Mouse (Mus musculus) heart, embryonic 12.5 days (tissue): Measurements from ENCODE around the gene Wasf3. TPM values are rescaled to one million over a fixed set of nuclear protein-coding genes. Genes with fewer than 3 reads are reported as not detected.

Experiments
- ATAC-seq: fragments of 200-750 bp; cut with Nextera tagmentation; 2 replicates; pipeline ENCODE4 v1.8.0; 2017; ENCODE audit warnings: moderate TSS enrichment, moderate library complexity; ENCODE audit not compliant: insufficient number of reproducible peaks, low FRiP score
- H3K27ac ChIP-seq: fragments of 300-500 bp; sonication (generic); 2 replicates; pipeline ENCODE4 v1.5.1; 2016; ENCODE audit warnings: mild to moderate bottlenecking, moderate library complexity; ENCODE audit not compliant: poor library complexity, severe bottlenecking
- H3K27me3 ChIP-seq: fragments of 300-500 bp; sonication (generic); replicated peaks from 2 replicates; pipeline ENCODE4 v1.6.1; 2016; ENCODE audit warnings: mild to moderate bottlenecking, moderate library complexity
- H3K36me3 ChIP-seq: fragments of 300-500 bp; sonication (generic); 2 replicates; pipeline ENCODE4 v1.6.1; 2016; ENCODE audit warnings: mild to moderate bottlenecking, moderate library complexity
- H3K4me1 ChIP-seq: fragments of 300-500 bp; sonication (generic); replicated peaks from 2 replicates; pipeline ENCODE4 v1.6.1; 2016; ENCODE audit warnings: mild to moderate bottlenecking
- H3K4me2 ChIP-seq: fragments of 300-500 bp; sonication (generic); 2 replicates; pipeline ENCODE4 v1.6.1; 2016; ENCODE audit warnings: mild to moderate bottlenecking, moderate library complexity
- H3K4me3 ChIP-seq: fragments of 300-500 bp; sonication (generic); 2 replicates; pipeline ENCODE4 v1.5.1; 2016; ENCODE audit warnings: mild to moderate bottlenecking
- H3K9ac ChIP-seq: fragments of 300-500 bp; sonication (generic); 2 replicates; pipeline ENCODE4 v1.6.1; 2016; ENCODE audit warnings: mild to moderate bottlenecking, moderate library complexity
- H3K9me3 ChIP-seq: fragments of 300-500 bp; sonication (generic); replicated peaks from 2 replicates; pipeline ENCODE4 v1.6.1; 2016; ENCODE audit warnings: mild to moderate bottlenecking, moderate library complexity
- WGBS: fragments of 180-500 bp; shearing (Covaris S2); methylation state at CpG from one replicate; pipeline ENCODE4 v1.1.7; 2016; 5-methylcytosine and 5-hydroxymethylcytosine counted together
- polyA plus RNA-seq: library from polyadenylated mRNA; unstranded; fragments of >200 nt; fragmentation: Nextera tagmentation; extraction: Ambion mirVana; gene quantifications from 2 replicates; pipeline ENCODE4 v1.2.1, GENCODE M21; 2016

The Wasf3 gene
- polyA plus RNA-seq: 0.31 and 0.32 TPM in 2 replicates

GRCm38 (mm10) chr5:146384935-146385591 lies at the start of gene Wasf3:
Gene Wasf3 (plus strand): TSS chr5:146384985.
- Histone ChIP-seq H3K4me1 (no peaks in the 10 kb centered on the region), H3K36me3 (no peaks in the 10 kb centered on the region), H3K4me3 (peak within 1 kb of the TSS; percentile 62), H3K27me3 (peaks cover 26% of the 10 kb centered on the region), H3K4me2 (peak within 1 kb of the TSS; percentile 78), H3K9ac (peak within 1 kb of the TSS; percentile 45), H3K27ac (no peak within 1 kb of the TSS), H3K9me3 (peaks cover 4% of the 10 kb centered on the region; the same call in 1 of the 2 replicates)
- peak; percentile 80 for ATAC-seq
- WGBS: 1% methylated on average over 61 of the region's 66 CpGs

GRCm38 (mm10) chr5:146338064-146338463 lies 46.7 kb upstream of the Wasf3 start:
- no peaks in the 10 kb centered on the region for H3K36me3 ChIP-seq
- H3K4me3 ChIP-seq: no peak overlapping the region
- no peaks in the 10 kb centered on the region for H3K4me1 ChIP-seq
- H3K9ac ChIP-seq: no peak overlapping the region
- 65% methylated on average over 9 of the region's 9 CpGs for WGBS
- no peak for ATAC-seq
- H3K27me3 ChIP-seq: no peaks in the 10 kb centered on the region
- no peak overlapping the region for H3K4me2 ChIP-seq
- no peaks in the 10 kb centered on the region for H3K9me3 ChIP-seq
- no peak overlapping the region for H3K27ac ChIP-seq

- ATAC-seq: no peak
- Histone ChIP-seq H3K27ac (no peak overlapping the region), H3K9me3 (no peaks in the 10 kb centered on the region), H3K4me1 (no peaks in the 10 kb centered on the region), H3K36me3 (no peaks in the 10 kb centered on the region), H3K9ac (no peak overlapping the region), H3K4me2 (no peak overlapping the region), H3K27me3 (no peaks in the 10 kb centered on the region), H3K4me3 (no peak overlapping the region)
- WGBS: 73% methylated on average over 4 of the region's 4 CpGs
Observed at GRCm38 (mm10) chr5:146340037-146340436, 44.7 kb upstream of the Wasf3 start.

- no peak for ATAC-seq
- Histone ChIP-seq H3K27me3 (no peaks in the 10 kb centered on the region), H3K4me1 (no peaks in the 10 kb centered on the region), H3K4me2 (no peak overlapping the region), H3K27ac (no peak overlapping the region), H3K9me3 (no peaks in the 10 kb centered on the region), H3K36me3 (no peaks in the 10 kb centered on the region), H3K9ac (no peak overlapping the region), H3K4me3 (no peak overlapping the region)
- WGBS: 82% methylated on average over 12 of the region's 12 CpGs
Observed at GRCm38 (mm10) chr5:146344911-146345686, 39.7 kb upstream of the Wasf3 start.

- no peaks in the 10 kb centered on the region for H3K36me3 ChIP-seq
- no peaks in the 10 kb centered on the region for H3K27me3 ChIP-seq
- H3K27ac ChIP-seq: no peak overlapping the region
- no peak overlapping the region for H3K4me3 ChIP-seq
- no peaks in the 10 kb centered on the region for H3K4me1 ChIP-seq
- 71% methylated on average over 6 of the region's 6 CpGs for WGBS
- H3K9ac ChIP-seq: no peak overlapping the region
- H3K9me3 ChIP-seq: no peaks in the 10 kb centered on the region; the same call in 1 of the 2 replicates
- no peak overlapping the region for H3K4me2 ChIP-seq
- no peak for ATAC-seq
Observed at GRCm38 (mm10) chr5:146347081-146347480, 37.7 kb upstream of the Wasf3 start.

- WGBS: 62% methylated on average over 3 of the region's 3 CpGs
- no peak overlapping the region for H3K4me3 ChIP-seq
- no peaks in the 10 kb centered on the region for H3K27me3 ChIP-seq
- H3K9ac ChIP-seq: no peak overlapping the region
- H3K4me1 ChIP-seq: no peaks in the 10 kb centered on the region
- no peak overlapping the region for H3K4me2 ChIP-seq
- H3K9me3 ChIP-seq: no peaks in the 10 kb centered on the region; the same call in 1 of the 2 replicates
- ATAC-seq: no peak
- no peak overlapping the region for H3K27ac ChIP-seq
- H3K36me3 ChIP-seq: no peaks in the 10 kb centered on the region
Observed at GRCm38 (mm10) chr5:146349183-146349582, 35.6 kb upstream of the Wasf3 start.

GRCm38 (mm10) chr5:146350784-146351183 lies 34.0 kb upstream of the Wasf3 start:
- ATAC-seq: no peak
- H3K27me3 ChIP-seq: no peaks in the 10 kb centered on the region
- H3K36me3 ChIP-seq: no peaks in the 10 kb centered on the region
- WGBS: 77% methylated on average over 11 of the region's 11 CpGs
- H3K4me1 ChIP-seq: no peaks in the 10 kb centered on the region
- H3K9ac ChIP-seq: no peak overlapping the region
- H3K4me3 ChIP-seq: no peak overlapping the region
- no peak overlapping the region for H3K4me2 ChIP-seq
- no peaks in the 10 kb centered on the region; the same call in 1 of the 2 replicates for H3K9me3 ChIP-seq
- no peak overlapping the region for H3K27ac ChIP-seq

- no peak overlapping the region for H3K4me3 ChIP-seq
- no peak overlapping the region for H3K4me2 ChIP-seq
- H3K9me3 ChIP-seq: no peaks in the 10 kb centered on the region; the same call in 1 of the 2 replicates
- no peak for ATAC-seq
- H3K27ac ChIP-seq: no peak overlapping the region
- H3K27me3 ChIP-seq: no peaks in the 10 kb centered on the region
- 81% methylated on average over 7 of the region's 7 CpGs for WGBS
- no peak overlapping the region for H3K9ac ChIP-seq
- H3K4me1 ChIP-seq: no peaks in the 10 kb centered on the region
- H3K36me3 ChIP-seq: no peaks in the 10 kb centered on the region
Observed at GRCm38 (mm10) chr5:146352006-146352405, 32.8 kb upstream of the Wasf3 start.

- no peaks in the 10 kb centered on the region for H3K36me3 ChIP-seq
- H3K4me1 ChIP-seq: no peaks in the 10 kb centered on the region
- no peaks in the 10 kb centered on the region for H3K27me3 ChIP-seq
- H3K9ac ChIP-seq: no peak overlapping the region
- no peak for ATAC-seq
- no peak overlapping the region for H3K4me2 ChIP-seq
- WGBS: 37% methylated on average over 10 of the region's 10 CpGs
- H3K4me3 ChIP-seq: no peak overlapping the region
- H3K27ac ChIP-seq: no peak overlapping the region
- H3K9me3 ChIP-seq: peaks cover 10% of the 10 kb centered on the region
Observed at GRCm38 (mm10) chr5:146360386-146360785, 24.4 kb upstream of the Wasf3 start.

- 69% methylated on average over 9 of the region's 9 CpGs for WGBS
- Histone ChIP-seq H3K36me3 (no peaks in the 10 kb centered on the region), H3K27ac (no peak overlapping the region), H3K9ac (no peak overlapping the region), H3K4me2 (no peak overlapping the region), H3K4me1 (no peaks in the 10 kb centered on the region), H3K4me3 (no peak overlapping the region), H3K9me3 (peaks cover 10% of the 10 kb centered on the region), H3K27me3 (no peaks in the 10 kb centered on the region)
- no peak for ATAC-seq
Observed at GRCm38 (mm10) chr5:146362711-146363110, 22.1 kb upstream of the Wasf3 start.

- Histone ChIP-seq H3K4me1 (no peaks in the 10 kb centered on the region), H3K4me3 (no peak overlapping the region), H3K4me2 (no peak overlapping the region), H3K9me3 (peaks cover 4% of the 10 kb centered on the region; the same call in 1 of the 2 replicates), H3K27ac (no peak overlapping the region), H3K27me3 (no peaks in the 10 kb centered on the region), H3K36me3 (no peaks in the 10 kb centered on the region), H3K9ac (no peak overlapping the region)
- 63% methylated on average over 2 of the region's 2 CpGs for WGBS
- ATAC-seq: no peak
Observed at GRCm38 (mm10) chr5:146368356-146368755, 16.4 kb upstream of the Wasf3 start.
